Mouse (Mus musculus): ENCODE measurements around the gene Mink1. TPM values are rescaled to one million over a fixed set of nuclear protein-coding genes. Genes with fewer than 3 reads are reported as not detected.

Mink1 gene
- total and polyA plus RNA-seq, 2 experiments, result 11.0 to 51.4 TPM

DNA sequence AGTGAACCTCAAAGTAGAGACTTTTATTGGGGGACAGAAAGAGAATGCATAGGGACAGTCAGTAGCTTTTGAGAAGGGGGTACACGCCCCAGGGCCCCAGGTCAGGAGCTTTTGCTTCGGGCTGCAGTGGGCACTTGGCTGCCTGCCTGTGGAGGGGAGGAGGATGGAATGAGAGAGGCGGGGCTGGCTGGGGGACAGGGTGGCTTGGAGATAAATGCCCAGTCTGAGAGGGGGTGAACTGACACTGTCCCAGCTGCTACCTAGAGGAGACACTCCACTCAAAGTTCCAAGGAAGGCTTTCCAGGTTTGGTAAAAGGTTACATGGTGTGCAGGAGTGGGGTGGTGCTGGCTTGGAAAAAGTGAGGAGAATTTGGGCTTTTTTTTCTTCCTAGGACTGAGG is 94.3 kb downstream of the Mink1 start, which contains the start of gene Eno3:
TSS of gene Eno3 (plus strand) at position 239 of the 400 bp plus-strand sequence.
- Histone ChIP-seq H3K27ac (replicated peaks; ENCODE audit: insufficient read depth, low read depth, low read length) (peak within 1 kb of the TSS; percentile 75), H3K79me2 (ENCODE audit: control insufficient read depth, insufficient read depth, low read length) (peaks cover 21% of the 10 kb centered on the region), H3K36me3 (ENCODE audit: control insufficient read depth, insufficient read depth, low read length) (peaks cover 10% of the 10 kb centered on the region), H3K27me3 (ENCODE audit: control insufficient read depth, insufficient read depth, low read length) (no peaks in the 10 kb centered on the region), H3K9ac (ENCODE audit: low read depth, low read length) (peak within 1 kb of the TSS; percentile 66), H3K4me1 (ENCODE audit: control insufficient read depth, insufficient read depth, low read length) (peaks cover 11% of the 10 kb centered on the region), H3K4me3 (ENCODE audit: insufficient read depth, low read depth, low read length) (peak within 1 kb of the TSS; percentile 53; the same call in 1 of the 2 replicates)
- no peak for TF ChIP-seq POLR2A (IDR thresholded peaks at IDR 0.05; ENCODE audit: extremely low read depth, insufficient read depth, low read length)
- TF ChIP-seq CTCF (IDR thresholded peaks at IDR 0.05; ENCODE audit: low read depth, low read length), result no peak
- 82% methylated on average over 3 of the region's 3 CpGs for WGBS
- no peak for DNase-seq (ENCODE audit: extremely low read depth, low read depth, low spot score)

DNA sequence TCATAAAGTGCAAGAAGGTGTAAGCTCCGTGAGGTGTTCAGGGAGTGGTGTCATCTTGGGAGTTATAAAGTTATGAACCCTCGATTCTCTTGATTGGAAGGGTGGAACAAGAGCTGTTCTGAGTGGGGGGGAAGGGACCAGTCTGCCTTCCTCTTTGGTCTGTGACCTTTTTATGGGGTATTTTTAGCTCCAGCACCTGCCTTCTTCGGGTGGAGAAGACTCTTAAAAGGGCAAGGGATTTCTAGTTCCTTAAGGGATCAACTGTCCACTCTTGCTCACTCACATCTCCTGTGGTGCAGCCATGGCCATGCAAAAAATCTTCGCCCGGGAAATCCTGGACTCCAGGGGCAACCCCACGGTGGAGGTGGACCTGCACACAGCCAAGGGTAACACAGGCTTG is 94.9 kb downstream of the Mink1 start:
- peaks cover 6% of the 10 kb centered on the region; the same call in 1 of the 2 replicates for H3K4me1 ChIP-seq (ENCODE audit: control insufficient read depth, insufficient read depth, low read length)
- H3K79me2 ChIP-seq (ENCODE audit: control insufficient read depth, insufficient read depth, low read length), result peaks cover 18% of the 10 kb centered on the region
- no peaks in the 10 kb centered on the region for H3K27me3 ChIP-seq (ENCODE audit: control insufficient read depth, insufficient read depth, low read length)
- no peak overlapping the region for H3K9ac ChIP-seq (ENCODE audit: low read depth, low read length)
- peaks cover 4% of the 10 kb centered on the region for H3K36me3 ChIP-seq (ENCODE audit: control insufficient read depth, insufficient read depth, low read length)
- 70% methylated on average over 6 of the region's 6 CpGs for WGBS
- no peak for TF ChIP-seq POLR2A (IDR thresholded peaks at IDR 0.05; ENCODE audit: extremely low read depth, insufficient read depth, low read length)
- no peak for TF ChIP-seq CTCF (IDR thresholded peaks at IDR 0.05; ENCODE audit: low read depth, low read length)
- no peak overlapping the region for H3K27ac ChIP-seq (replicated peaks; ENCODE audit: insufficient read depth, low read depth, low read length)
- DNase-seq (ENCODE audit: extremely low read depth, low read depth, low spot score), result no peak
- no peak overlapping the region for H3K4me3 ChIP-seq (ENCODE audit: insufficient read depth, low read depth, low read length)

GRCm38 (mm10) chr11:70657991-70658390 is 95.3 kb downstream of the Mink1 start:
- DNase-seq (ENCODE audit: extremely low read depth, low read depth, low spot score), result no peak
- no peak overlapping the region for H3K4me3 ChIP-seq (ENCODE audit: insufficient read depth, low read depth, low read length)
- TF ChIP-seq CTCF (IDR thresholded peaks at IDR 0.05; ENCODE audit: low read depth, low read length), result no peak
- no peak for TF ChIP-seq POLR2A (IDR thresholded peaks at IDR 0.05; ENCODE audit: extremely low read depth, insufficient read depth, low read length)
- 78% methylated on average over 9 of the region's 9 CpGs for WGBS
- no peak overlapping the region for H3K27ac ChIP-seq (replicated peaks; ENCODE audit: insufficient read depth, low read depth, low read length)
- peaks cover 2% of the 10 kb centered on the region; the same call in 1 of the 2 replicates for H3K4me1 ChIP-seq (ENCODE audit: control insufficient read depth, insufficient read depth, low read length)
- peaks cover 3% of the 10 kb centered on the region for H3K36me3 ChIP-seq (ENCODE audit: control insufficient read depth, insufficient read depth, low read length)
- H3K27me3 ChIP-seq (ENCODE audit: control insufficient read depth, insufficient read depth, low read length), result no peaks in the 10 kb centered on the region
- H3K79me2 ChIP-seq (ENCODE audit: control insufficient read depth, insufficient read depth, low read length), result peaks cover 14% of the 10 kb centered on the region
- H3K9ac ChIP-seq (ENCODE audit: low read depth, low read length), result no peak overlapping the region

GRCm38 (mm10) chr11:70658521-70658920 is 95.8 kb downstream of the Mink1 start:
- peaks cover 2% of the 10 kb centered on the region; the same call in 1 of the 2 replicates for H3K4me1 ChIP-seq (ENCODE audit: control insufficient read depth, insufficient read depth, low read length)
- no peak overlapping the region for H3K4me3 ChIP-seq (ENCODE audit: insufficient read depth, low read depth, low read length)
- peaks cover 3% of the 10 kb centered on the region for H3K36me3 ChIP-seq (ENCODE audit: control insufficient read depth, insufficient read depth, low read length)
- WGBS, result 93% methylated on average over 5 of the region's 5 CpGs
- no peak overlapping the region for H3K27ac ChIP-seq (replicated peaks; ENCODE audit: insufficient read depth, low read depth, low read length)
- no peak for DNase-seq (ENCODE audit: extremely low read depth, low read depth, low spot score)
- H3K9ac ChIP-seq (ENCODE audit: low read depth, low read length), result no peak overlapping the region
- H3K79me2 ChIP-seq (ENCODE audit: control insufficient read depth, insufficient read depth, low read length), result peaks cover 9% of the 10 kb centered on the region
- TF ChIP-seq POLR2A (IDR thresholded peaks at IDR 0.05; ENCODE audit: extremely low read depth, insufficient read depth, low read length), result no peak
- TF ChIP-seq CTCF (IDR thresholded peaks at IDR 0.05; ENCODE audit: low read depth, low read length), result no peak
- no peaks in the 10 kb centered on the region for H3K27me3 ChIP-seq (ENCODE audit: control insufficient read depth, insufficient read depth, low read length)

- Histone ChIP-seq H3K4me1 (ENCODE audit: control insufficient read depth, insufficient read depth, low read length) (peaks cover 2% of the 10 kb centered on the region; the same call in 1 of the 2 replicates), H3K9ac (ENCODE audit: low read depth, low read length) (no peak overlapping the region), H3K79me2 (ENCODE audit: control insufficient read depth, insufficient read depth, low read length) (peaks cover 5% of the 10 kb centered on the region), H3K27ac (replicated peaks; ENCODE audit: insufficient read depth, low read depth, low read length) (no peak overlapping the region), H3K4me3 (ENCODE audit: insufficient read depth, low read depth, low read length) (no peak overlapping the region), H3K36me3 (ENCODE audit: control insufficient read depth, insufficient read depth, low read length) (peaks cover 3% of the 10 kb centered on the region), H3K27me3 (ENCODE audit: control insufficient read depth, insufficient read depth, low read length) (no peaks in the 10 kb centered on the region)
- no peak for TF ChIP-seq CTCF (IDR thresholded peaks at IDR 0.05; ENCODE audit: low read depth, low read length)
- TF ChIP-seq POLR2A (IDR thresholded peaks at IDR 0.05; ENCODE audit: extremely low read depth, insufficient read depth, low read length), result no peak
- 89% methylated on average over 8 of the region's 8 CpGs for WGBS
- no peak for DNase-seq (ENCODE audit: extremely low read depth, low read depth, low spot score)
Observed at GRCm38 (mm10) chr11:70658942-70659341, 96.3 kb downstream of the Mink1 start.

DNA sequence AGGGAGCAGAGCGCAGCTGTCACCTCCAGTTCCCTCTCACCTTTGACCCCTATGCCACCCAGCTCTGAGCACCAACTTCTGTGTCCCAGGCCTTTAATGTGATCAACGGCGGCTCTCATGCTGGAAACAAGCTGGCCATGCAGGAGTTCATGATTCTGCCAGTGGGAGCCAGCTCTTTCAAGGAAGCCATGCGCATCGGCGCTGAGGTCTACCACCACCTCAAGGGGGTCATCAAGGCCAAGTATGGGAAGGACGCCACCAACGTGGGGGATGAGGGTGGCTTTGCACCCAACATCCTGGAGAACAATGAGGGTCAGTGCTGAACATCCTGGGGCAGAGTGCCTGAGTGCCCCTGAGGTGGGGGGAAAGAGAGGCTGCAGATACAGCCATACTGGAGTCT is 97.9 kb downstream of the Mink1 start:
- H3K4me1 ChIP-seq (ENCODE audit: control insufficient read depth, insufficient read depth, low read length), result peaks cover 2% of the 10 kb centered on the region; the same call in 1 of the 2 replicates
- no peak overlapping the region for H3K9ac ChIP-seq (ENCODE audit: low read depth, low read length)

More for the DNA sequence above, 97.9 kb downstream of the Mink1 start:
- Histone ChIP-seq H3K27me3 (ENCODE audit: control insufficient read depth, insufficient read depth, low read length) (no peaks in the 10 kb centered on the region), H3K79me2 (ENCODE audit: control insufficient read depth, insufficient read depth, low read length) (no peaks in the 10 kb centered on the region), H3K4me3 (ENCODE audit: insufficient read depth, low read depth, low read length) (no peak overlapping the region), H3K36me3 (ENCODE audit: control insufficient read depth, insufficient read depth, low read length) (peaks cover 11% of the 10 kb centered on the region), H3K27ac (replicated peaks; ENCODE audit: insufficient read depth, low read depth, low read length) (no peak overlapping the region)
- TF ChIP-seq CTCF (IDR thresholded peaks at IDR 0.05; ENCODE audit: low read depth, low read length) (no peak), POLR2A (IDR thresholded peaks at IDR 0.05; ENCODE audit: extremely low read depth, insufficient read depth, low read length) (no peak)
- DNase-seq (ENCODE audit: extremely low read depth, low read depth, low spot score), result no peak
- WGBS, result 73% methylated on average over 8 of the region's 8 CpGs
